Mouse (Mus musculus): ENCODE results near the gene Inpp5k. TPM values are rescaled to one million over a fixed set of nuclear protein-coding genes. Genes with fewer than 3 reads are reported as not detected.

The Inpp5k gene
- polyA plus RNA-seq, 1 experiment from 2014 or later: 28.4 TPM

DNA sequence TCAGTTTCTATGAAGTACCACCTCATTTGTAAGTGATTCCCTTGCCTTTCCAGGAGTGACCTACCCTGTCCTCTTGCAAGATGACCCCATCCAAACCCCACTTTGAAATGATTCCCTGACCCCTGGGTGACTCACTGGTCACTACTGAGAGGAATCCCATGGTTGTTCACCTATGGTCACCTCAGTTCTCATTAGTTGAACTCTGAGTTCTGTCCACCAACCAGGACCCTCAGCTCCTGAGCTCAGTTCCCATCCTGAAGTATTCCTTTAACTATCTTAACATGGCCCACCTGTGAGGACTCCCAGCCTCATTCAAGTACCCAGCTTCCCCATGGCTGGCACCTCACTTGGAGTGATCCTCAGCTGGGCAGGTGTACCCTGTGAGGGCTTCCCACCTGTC lies 27.1 kb downstream of the Inpp5k start:
- no peak overlapping the region for H3K27ac ChIP-seq (replicated peaks)
- H3K4me2 ChIP-seq (replicated peaks): no peak overlapping the region
- peaks cover 51% of the 10 kb centered on the region for H3K27me3 ChIP-seq
- H3K9ac ChIP-seq (replicated peaks): no peak overlapping the region
- no peaks in the 10 kb centered on the region for H3K9me3 ChIP-seq
- H3K4me1 ChIP-seq: peaks cover 28% of the 10 kb centered on the region
- ATAC-seq (ENCODE audit: low FRiP score, low read depth): no peak
- 0 out of 2 replicates have a peak, but pooled peaks cover 3% of the 10 kb centered on the region for H3K36me3 ChIP-seq
- no peak overlapping the region for H3K4me3 ChIP-seq

DNA sequence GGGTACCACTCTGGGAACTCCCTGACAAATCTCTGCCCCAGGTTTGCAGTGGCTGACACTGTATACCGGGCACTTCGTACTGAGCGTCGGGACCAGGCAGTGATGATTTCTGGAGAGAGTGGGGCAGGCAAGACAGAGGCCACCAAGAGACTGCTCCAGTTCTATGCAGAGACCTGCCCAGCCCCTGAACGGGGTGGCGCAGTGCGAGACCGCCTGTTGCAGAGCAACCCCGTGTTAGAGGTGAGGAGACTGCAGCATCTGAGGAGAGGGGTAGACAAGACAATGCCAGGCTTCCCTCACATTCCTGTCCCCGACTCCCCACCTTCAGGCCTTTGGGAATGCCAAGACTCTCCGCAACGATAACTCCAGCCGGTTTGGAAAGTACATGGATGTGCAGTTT lies 27.5 kb downstream of the Inpp5k start:
- 95% methylated on average over 13 of the region's 13 CpGs for whole genome bisulfite sequencing
- 0 out of 2 replicates have a peak, but pooled peaks cover 3% of the 10 kb centered on the region for H3K36me3 ChIP-seq
- no peaks in the 10 kb centered on the region for H3K9me3 ChIP-seq
- H3K4me3 ChIP-seq: no peak overlapping the region
- ATAC-seq (ENCODE audit: low FRiP score, low read depth): no peak
- no peak overlapping the region for H3K9ac ChIP-seq (replicated peaks)
- H3K4me1 ChIP-seq: peaks cover 28% of the 10 kb centered on the region
- H3K4me2 ChIP-seq (replicated peaks): no peak overlapping the region
- no peak overlapping the region for H3K27ac ChIP-seq (replicated peaks)
- peaks cover 46% of the 10 kb centered on the region for H3K27me3 ChIP-seq

DNA sequence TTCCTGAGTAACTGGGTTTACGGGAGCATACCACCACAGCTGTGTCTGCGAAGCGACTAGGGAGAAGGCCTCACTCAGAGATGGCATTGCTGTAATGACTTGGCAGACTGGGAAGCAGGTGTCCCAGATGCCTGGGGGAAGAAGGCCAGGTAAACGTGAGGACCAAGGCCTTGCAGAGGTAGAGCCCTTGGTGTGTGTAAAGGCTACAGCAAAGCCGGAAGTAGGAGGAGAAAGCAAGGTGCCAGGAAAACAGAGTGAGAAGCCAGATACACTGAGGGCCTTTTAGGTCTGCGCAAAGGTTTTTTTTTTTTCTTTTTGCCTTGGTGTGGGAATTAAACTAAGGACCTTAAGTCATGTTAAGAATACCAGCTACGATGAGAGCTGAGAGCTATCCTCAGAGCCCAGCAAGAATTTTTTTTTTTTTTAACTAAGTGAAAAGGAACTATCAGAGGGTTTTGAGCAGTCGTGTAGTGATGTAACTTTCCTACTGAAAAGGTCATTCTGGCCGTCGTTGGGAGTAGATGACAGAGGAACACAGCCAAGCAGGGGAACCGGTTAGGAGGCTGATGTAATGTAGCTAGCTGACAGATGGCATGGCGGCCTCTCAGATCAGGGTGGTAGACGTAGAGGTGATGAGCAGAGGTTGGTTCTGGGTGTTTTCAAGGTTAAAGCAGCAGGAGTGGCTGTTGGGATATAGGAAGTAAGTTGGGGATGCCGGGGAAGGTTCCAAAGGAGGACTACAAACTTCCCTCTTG lies 28.4 kb downstream of the Inpp5k start:
- WGBS: 89% methylated on average over 14 of the region's 14 CpGs
- no peak overlapping the region for H3K4me3 ChIP-seq
- no peak for ATAC-seq (ENCODE audit: low FRiP score, low read depth)

DNA sequence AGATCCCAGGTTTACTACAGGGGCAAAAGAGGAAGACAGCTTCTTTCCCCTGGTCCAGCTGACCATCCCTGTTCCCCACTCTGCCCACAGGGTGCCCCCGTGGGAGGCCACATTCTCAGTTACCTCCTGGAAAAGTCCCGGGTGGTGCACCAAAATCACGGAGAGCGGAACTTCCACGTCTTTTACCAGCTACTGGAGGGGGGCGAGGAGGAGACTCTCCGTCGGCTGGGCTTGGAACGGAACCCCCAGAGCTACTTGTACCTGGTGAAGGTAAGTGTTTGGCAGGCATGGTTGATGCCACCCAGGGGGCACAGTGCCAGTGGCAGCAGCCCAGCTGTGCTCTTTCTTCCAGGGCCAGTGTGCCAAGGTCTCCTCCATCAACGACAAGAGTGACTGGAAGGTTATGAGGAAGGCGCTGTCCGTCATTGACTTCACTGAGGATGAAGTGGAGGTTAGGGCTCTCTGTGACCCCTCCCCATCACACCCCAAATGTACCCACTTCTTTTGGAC lies 29.3 kb downstream of the Inpp5k start:
- no peak overlapping the region for H3K4me2 ChIP-seq (replicated peaks)
- peaks cover 4% of the 10 kb centered on the region; the same call in 1 of the 2 replicates for H3K36me3 ChIP-seq
- H3K4me3 ChIP-seq: no peak overlapping the region
- H3K9ac ChIP-seq (replicated peaks): no peak overlapping the region
- WGBS: 94% methylated on average over 12 of the region's 12 CpGs
- no peak overlapping the region for H3K27ac ChIP-seq (replicated peaks)
- ATAC-seq (ENCODE audit: low FRiP score, low read depth): no peak
- H3K4me1 ChIP-seq: peaks cover 14% of the 10 kb centered on the region
- H3K27me3 ChIP-seq: peaks cover 28% of the 10 kb centered on the region
- H3K9me3 ChIP-seq: no peaks in the 10 kb centered on the region

More for the DNA sequence above, 28.4 kb downstream of the Inpp5k start:
- H3K27me3 ChIP-seq: peaks cover 37% of the 10 kb centered on the region
- no peak overlapping the region for H3K27ac ChIP-seq (replicated peaks)
- H3K36me3 ChIP-seq: 0 out of 2 replicates have a peak, but pooled peaks cover 3% of the 10 kb centered on the region
- no peak overlapping the region for H3K4me2 ChIP-seq (replicated peaks)
- no peak overlapping the region for H3K9ac ChIP-seq (replicated peaks)
- no peaks in the 10 kb centered on the region for H3K9me3 ChIP-seq
- H3K4me1 ChIP-seq: peaks cover 20% of the 10 kb centered on the region

DNA sequence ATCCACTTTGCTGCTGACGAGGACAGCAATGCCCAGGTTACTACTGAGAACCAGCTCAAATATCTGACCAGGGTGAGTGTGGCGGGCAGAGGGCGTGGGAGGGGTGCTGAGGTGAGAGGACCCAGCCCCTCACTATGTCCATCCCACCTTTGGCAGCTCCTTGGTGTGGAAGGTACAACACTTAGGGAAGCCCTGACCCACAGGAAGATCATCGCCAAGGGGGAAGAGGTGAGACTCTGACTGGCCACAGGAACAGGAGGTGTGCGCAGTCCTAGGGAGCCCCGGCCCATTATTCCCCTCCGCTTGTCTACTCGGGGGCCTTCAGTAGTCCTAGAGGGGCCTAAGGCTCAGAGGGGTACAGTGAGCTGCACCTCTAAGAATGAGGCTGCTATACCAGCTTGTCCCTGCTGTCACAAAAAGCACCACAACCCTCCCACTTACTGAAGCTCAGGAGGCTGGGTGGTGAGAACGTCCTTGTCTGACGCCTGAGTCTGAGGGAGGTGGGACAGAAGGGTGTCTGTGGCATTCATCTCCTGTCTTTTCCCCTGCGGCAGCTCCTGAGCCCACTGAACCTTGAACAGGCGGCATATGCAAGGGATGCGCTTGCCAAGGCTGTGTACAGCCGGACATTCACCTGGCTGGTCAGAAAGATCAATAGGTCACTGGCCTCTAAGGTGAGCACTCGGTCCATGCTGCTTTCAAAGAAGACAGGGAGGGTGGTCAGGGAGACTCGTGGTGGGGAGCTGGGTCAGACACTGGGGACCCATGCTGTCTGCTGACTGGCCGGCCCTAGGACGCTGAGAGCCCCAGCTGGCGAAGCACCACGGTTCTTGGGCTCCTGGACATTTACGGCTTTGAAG lies 30.4 kb downstream of the Inpp5k start:
- H3K4me1 ChIP-seq: peaks cover 6% of the 10 kb centered on the region
- no peak overlapping the region for H3K27ac ChIP-seq (replicated peaks)
- WGBS: 92% methylated on average over 21 of the region's 21 CpGs
- peaks cover 17% of the 10 kb centered on the region for H3K27me3 ChIP-seq
- H3K9ac ChIP-seq (replicated peaks): no peak overlapping the region
- H3K4me2 ChIP-seq (replicated peaks): no peak overlapping the region
- no peaks in the 10 kb centered on the region for H3K9me3 ChIP-seq
- ATAC-seq (ENCODE audit: low FRiP score, low read depth): no peak
- H3K4me3 ChIP-seq: no peak overlapping the region
- H3K36me3 ChIP-seq: peaks cover 12% of the 10 kb centered on the region; the same call in 1 of the 2 replicates

DNA sequence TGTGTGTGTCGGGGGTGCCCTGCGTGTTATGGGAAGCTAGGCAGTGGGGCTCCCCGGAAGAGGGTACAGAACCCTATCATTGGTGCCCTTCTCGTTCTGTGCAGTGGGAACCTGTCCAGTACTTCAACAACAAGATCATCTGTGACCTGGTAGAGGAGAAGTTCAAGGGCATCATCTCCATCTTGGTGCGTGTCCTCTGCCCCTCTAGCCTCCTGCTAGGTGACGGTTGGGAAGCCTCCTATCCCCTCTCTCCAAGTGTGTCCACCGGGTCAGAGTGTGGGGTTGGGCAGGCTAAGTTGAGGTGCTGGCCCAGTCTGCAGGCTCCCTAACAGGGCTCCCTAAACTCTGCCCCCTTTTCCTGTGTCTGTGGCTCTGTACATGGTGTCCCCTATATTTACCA lies 31.3 kb downstream of the Inpp5k start:
- Histone ChIP-seq H3K4me2 (replicated peaks) (no peak overlapping the region), H3K27ac (replicated peaks) (no peak overlapping the region), H3K4me1 (no peaks in the 10 kb centered on the region)

DNA sequence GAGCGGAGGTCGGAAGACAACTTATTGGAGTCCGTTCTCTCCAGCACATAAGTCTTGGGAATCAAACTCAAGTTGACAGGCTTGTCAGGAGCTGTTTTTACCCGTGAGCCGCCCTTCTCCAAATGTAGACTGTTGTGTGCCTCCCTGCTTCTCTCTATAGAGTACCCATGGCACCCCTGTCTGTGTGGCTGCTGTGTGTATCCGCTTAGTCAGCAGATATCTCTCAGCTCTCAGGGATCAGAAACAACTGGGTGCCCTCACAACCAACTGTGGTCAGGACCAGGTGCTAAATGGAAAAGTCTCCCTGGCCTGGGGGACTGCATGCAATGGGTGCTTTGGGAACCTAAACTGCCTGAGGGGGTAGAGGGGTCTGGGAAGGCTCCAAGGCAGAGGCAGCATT lies 35.5 kb downstream of the Inpp5k start:
- Histone ChIP-seq H3K9ac (replicated peaks) (no peak overlapping the region), H3K27ac (replicated peaks) (no peak overlapping the region), H3K4me1 (no peaks in the 10 kb centered on the region), H3K27me3 (no peaks in the 10 kb centered on the region), H3K4me3 (no peak overlapping the region), H3K36me3 (peaks cover 20% of the 10 kb centered on the region; the same call in 1 of the 2 replicates), H3K9me3 (no peaks in the 10 kb centered on the region), H3K4me2 (replicated peaks) (no peak overlapping the region)
- ATAC-seq (ENCODE audit: low FRiP score, low read depth): no peak
- WGBS: 97% methylated on average over 6 of the region's 6 CpGs

More for the DNA sequence above, 31.3 kb downstream of the Inpp5k start:
- H3K36me3 ChIP-seq: peaks cover 12% of the 10 kb centered on the region; the same call in 1 of the 2 replicates
- no peaks in the 10 kb centered on the region for H3K9me3 ChIP-seq
- H3K4me3 ChIP-seq: no peak overlapping the region
- H3K9ac ChIP-seq (replicated peaks): no peak overlapping the region
- 0 out of 2 replicates have a peak, but pooled peaks cover 8% of the 10 kb centered on the region for H3K27me3 ChIP-seq
- 89% methylated on average over 7 of the region's 7 CpGs for WGBS
- ATAC-seq (ENCODE audit: low FRiP score, low read depth): no peak

DNA sequence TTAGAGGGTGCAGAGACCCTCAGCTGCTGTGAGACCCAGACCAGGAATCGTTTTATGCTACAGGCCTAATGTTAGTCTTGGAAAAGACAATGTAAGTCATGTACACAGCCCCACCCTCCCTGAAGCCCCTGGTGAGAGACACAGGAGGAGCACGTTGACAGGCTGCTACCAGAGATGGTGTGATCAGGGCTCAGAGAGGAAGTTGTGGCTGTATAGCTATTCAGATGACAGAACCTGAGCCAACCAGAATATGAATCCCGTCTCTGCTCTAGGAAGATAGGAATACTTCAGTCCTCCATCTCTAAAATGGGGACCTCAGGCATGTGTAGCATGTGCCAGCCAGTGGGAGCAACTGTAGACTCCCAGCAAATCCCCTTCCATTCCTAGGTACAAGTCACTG lies 37.8 kb downstream of the Inpp5k start:
- no peaks in the 10 kb centered on the region for H3K27me3 ChIP-seq
- H3K4me3 ChIP-seq: no peak overlapping the region
- no peak overlapping the region for H3K9ac ChIP-seq (replicated peaks)
- 86% methylated on average over 3 of the region's 3 CpGs for WGBS
- ATAC-seq (ENCODE audit: low FRiP score, low read depth): no peak
- H3K36me3 ChIP-seq: peaks cover 22% of the 10 kb centered on the region; the same call in 1 of the 2 replicates
- H3K27ac ChIP-seq (replicated peaks): no peak overlapping the region
- H3K4me2 ChIP-seq (replicated peaks): no peak overlapping the region
- no peaks in the 10 kb centered on the region for H3K4me1 ChIP-seq
- H3K9me3 ChIP-seq: no peaks in the 10 kb centered on the region

DNA sequence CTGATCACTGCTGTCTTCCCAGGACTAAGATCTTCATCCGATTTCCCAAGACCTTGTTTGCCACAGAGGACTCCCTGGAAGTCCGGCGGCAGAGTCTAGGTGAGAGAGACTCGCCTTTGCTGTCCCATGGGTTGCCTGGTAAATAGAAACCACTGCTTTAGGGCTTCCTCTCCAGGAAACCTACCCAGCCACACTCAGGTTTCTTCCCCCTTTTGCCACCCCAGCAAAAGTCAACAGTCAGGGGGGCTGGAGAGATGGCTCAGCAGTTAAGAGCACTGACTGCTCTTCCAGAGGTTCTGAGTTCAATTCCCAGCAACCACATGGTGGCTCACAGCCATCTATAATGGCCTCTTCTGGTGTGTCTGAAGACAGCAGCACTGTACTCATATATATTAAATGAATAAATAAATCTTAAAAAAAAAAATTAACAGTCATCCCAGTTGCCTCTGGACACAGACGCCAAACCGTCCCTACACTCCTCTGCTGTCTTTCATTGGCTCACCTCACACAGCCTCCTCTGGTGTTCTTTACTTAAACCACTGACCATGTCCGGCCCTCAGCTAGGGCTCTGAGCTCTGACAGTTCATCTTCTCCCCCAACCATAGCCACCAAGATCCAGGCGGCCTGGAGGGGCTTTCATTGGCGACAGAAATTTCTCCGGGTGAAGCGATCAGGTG lies 38.5 kb downstream of the Inpp5k start:
- H3K4me1 ChIP-seq: no peaks in the 10 kb centered on the region
- H3K9ac ChIP-seq (replicated peaks): no peak overlapping the region
- WGBS: 86% methylated on average over 11 of the region's 11 CpGs
- no peaks in the 10 kb centered on the region for H3K27me3 ChIP-seq
- no peak overlapping the region for H3K4me2 ChIP-seq (replicated peaks)
- H3K9me3 ChIP-seq: no peaks in the 10 kb centered on the region
- peaks cover 22% of the 10 kb centered on the region; the same call in 1 of the 2 replicates for H3K36me3 ChIP-seq
- no peak overlapping the region for H3K4me3 ChIP-seq
- no peak for ATAC-seq (ENCODE audit: low FRiP score, low read depth)
- H3K27ac ChIP-seq (replicated peaks): no peak overlapping the region

DNA sequence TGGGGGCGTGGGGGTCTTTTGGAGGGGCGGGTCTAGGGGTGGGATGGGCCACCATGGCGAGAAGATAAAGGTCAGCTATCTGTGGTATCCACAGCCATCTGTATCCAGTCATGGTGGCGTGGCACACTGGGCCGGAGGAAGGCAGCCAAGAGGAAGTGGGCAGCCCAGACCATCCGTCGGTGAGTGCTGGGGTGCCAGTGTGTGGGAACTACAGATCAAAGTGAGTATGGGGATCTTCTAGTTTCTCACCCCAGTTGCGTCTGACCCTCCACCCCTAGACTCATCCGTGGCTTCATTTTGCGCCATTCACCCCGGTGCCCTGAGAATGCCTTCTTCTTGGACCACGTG lies 39.0 kb downstream of the Inpp5k start:
- H3K4me3 ChIP-seq: no peak overlapping the region
- H3K9ac ChIP-seq (replicated peaks): no peak overlapping the region
- 91% methylated on average over 12 of the region's 12 CpGs for WGBS
- no peaks in the 10 kb centered on the region for H3K9me3 ChIP-seq
- H3K36me3 ChIP-seq: peaks cover 22% of the 10 kb centered on the region; the same call in 1 of the 2 replicates
- no peak overlapping the region for H3K27ac ChIP-seq (replicated peaks)
- no peak for ATAC-seq (ENCODE audit: low FRiP score, low read depth)
- H3K4me1 ChIP-seq: no peaks in the 10 kb centered on the region
- no peak overlapping the region for H3K4me2 ChIP-seq (replicated peaks)
- H3K27me3 ChIP-seq: no peaks in the 10 kb centered on the region

DNA sequence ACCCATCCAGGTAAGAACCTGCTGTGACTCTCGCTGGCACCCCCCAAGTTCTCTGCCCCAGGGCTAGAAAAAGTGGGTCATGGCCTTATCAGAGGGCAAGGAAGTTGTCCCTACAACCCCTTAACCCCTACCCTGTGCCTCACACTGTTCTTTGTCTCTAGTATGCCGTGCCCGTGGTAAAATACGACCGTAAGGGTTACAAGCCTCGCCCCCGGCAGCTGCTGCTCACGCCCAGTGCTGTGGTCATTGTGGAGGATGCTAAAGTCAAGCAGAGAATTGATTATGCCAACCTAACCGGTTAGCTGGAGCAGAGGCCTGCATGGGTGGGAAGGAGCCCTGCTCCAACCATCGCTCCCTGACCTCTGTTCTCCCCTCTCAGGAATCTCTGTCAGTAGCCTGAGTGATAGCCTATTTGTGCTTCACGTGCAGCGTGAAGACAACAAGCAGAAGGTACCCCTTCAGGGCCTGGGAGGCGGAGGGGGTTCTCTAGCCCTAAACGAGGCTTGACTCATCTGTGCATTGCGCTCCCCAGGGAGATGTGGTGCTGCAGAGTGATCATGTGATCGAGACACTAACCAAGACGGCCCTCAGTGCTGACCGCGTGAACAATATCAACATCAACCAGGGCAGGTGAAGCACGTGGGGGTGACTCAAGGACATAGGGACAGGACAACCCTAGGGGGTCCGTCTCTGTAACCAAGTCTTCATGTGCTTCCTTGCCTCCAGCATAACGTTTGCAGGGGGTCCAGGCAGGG lies 40.8 kb downstream of the Inpp5k start:
- Histone ChIP-seq H3K9me3 (no peaks in the 10 kb centered on the region), H3K27me3 (no peaks in the 10 kb centered on the region), H3K27ac (replicated peaks) (no peak overlapping the region), H3K4me1 (no peaks in the 10 kb centered on the region), H3K36me3 (peaks cover 13% of the 10 kb centered on the region; the same call in 1 of the 2 replicates), H3K4me2 (replicated peaks) (no peak overlapping the region), H3K9ac (replicated peaks) (no peak overlapping the region), H3K4me3 (no peak overlapping the region)
- ATAC-seq (ENCODE audit: low FRiP score, low read depth): no peak
- WGBS: 86% methylated on average over 22 of the region's 22 CpGs

Data from midbrain, embryonic 12.5 days (tissue).